Mouse (Mus musculus) forelimb bud, embryonic 11.5 days (tissue): ENCODE data around the gene Gm10401.
A peak's percentile ranks its signal among the peaks of the same experiment; 100 is the strongest.

Experiments used
- DNase-seq: peaks from one replicate; pipeline ENCODE4 v3.0.0-alpha.2; 2012; ENCODE audit warnings: low read depth, low spot score

The Gm10401 gene

DNA sequence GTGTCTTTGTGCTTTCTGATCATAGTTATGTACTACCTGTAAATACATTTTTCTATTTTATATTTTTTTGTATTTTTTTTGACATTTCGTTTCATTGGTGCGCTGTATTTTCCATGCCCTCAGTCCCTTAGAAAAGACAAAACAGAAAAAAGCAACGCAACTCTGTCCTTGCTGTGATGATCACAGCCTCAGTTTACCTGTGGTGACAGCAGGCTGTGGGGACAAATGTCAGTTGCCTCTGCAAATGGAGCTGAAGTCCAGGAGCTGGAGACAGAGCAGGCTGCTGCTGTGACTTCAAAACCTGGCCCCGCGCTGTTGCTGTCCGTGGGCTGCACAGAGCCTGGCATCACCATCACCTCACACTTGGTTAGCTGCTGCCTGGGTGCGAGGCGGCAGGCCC lies at the start of gene Gm10401:
Gene Gm10401, minus strand, starts transcription at position 101 of the 400 bp plus-strand sequence.
- no peak for DNase-seq

DNA sequence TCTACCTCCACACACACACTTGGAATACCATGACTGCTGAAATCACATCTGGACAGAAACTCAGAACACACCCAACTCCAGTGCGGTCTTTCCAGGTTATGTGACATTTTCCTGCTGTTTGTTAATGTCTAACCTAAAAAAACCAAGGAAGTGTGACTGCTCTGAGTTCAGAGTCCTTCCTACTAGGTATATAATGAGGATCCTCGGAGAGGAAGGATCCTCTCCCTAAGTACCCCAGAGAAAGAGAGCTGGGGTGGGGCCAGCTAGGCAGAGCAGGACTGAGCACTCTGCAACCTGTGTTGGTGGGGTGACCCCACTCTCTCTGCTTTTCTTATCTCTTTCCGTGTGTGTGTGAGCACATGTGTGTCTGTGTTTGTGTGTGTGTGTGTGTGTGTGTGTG lies 49.3 kb upstream of the Gm10401 start:
- DNase-seq, result no peak

DNA sequence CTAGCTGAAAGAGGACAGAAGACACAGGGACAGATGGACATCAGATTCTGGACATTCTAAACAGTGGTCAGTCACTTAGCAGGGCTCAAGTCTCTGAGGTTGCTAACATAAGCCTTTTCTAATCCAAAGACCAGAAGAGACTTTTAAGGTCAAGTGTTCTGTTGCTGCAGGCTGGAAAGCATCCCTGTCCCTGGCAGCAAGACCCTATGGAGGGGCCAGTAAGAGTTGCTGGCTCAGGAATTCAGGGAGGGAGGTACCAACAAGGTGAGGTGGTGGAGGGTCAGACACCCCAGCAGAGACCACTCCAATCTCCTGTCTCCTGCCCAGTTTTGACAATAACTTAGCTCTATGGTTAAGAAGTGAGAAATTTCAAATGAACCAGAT lies 48.6 kb upstream of the Gm10401 start:
- no peak for DNase-seq

DNA sequence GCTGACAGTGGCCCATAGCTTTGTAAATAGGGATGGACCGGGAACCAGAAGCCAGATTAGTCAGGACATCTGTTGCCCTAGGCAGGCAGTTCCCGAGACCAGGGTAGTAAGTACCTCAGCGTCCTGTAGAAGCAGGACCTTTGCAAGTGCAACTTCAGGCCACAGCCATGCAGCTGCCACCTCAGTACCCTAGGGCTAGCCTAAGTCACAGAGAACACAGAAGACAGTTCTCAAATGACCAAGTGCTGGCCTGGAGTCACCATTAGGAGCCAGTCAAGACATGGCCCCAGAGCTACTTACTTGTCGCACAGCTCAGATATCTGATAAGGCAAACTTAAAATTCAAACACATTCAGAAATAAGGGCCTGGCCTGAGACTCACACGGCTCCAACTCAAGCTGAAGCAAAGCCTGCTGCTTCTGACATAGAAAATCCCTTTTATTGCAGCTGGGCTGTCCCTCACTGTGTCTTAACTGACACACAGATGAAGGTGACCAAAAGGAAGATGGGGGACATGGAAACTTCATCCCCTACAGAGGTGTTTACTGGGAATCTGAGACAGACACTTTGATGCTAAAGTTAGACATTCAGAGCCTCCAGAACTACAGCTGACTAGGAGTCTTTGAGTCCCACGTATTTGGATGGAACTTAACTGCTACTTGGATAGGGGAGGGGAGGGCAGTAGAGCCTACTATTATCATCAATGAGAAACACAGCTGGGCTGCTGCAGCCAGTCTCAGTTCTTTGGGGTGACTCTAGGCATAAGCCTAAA lies 48.1 kb upstream of the Gm10401 start:
- DNase-seq, result no peak

DNA sequence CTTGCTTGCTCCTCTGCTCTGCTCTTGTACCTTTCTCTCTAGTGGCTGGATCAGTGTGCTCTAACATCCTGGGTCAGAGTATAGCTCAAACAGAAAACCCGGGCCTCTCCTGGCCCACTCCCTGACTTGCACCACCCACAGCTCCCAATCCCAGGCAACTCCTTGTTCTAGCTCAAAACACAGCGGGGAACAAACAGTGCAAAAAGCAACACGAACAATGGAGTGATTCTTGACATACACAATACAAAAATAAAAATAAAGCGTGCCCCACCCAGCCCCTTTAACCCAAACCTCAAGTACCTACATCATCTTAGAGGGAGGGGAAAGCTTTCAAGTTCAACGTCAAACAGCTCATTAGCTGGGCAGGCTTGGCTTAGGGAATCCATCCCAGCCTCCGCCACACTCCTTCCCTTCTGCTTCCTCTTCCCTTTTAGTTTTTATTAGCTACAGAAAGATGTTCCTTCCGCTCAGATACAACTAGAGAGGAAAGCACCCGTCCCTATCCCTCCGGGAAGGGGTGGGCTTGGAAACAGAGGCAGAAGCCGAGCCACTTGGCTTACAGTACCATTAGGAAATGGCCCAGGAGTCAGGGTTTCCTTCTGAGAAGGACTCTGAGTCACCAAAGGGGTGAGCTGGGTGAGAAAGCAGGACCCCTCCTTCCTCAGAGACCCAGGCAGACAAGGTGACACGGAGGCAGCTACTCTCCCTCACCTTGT lies 47.3 kb upstream of the Gm10401 start:
- DNase-seq, result no peak

DNA sequence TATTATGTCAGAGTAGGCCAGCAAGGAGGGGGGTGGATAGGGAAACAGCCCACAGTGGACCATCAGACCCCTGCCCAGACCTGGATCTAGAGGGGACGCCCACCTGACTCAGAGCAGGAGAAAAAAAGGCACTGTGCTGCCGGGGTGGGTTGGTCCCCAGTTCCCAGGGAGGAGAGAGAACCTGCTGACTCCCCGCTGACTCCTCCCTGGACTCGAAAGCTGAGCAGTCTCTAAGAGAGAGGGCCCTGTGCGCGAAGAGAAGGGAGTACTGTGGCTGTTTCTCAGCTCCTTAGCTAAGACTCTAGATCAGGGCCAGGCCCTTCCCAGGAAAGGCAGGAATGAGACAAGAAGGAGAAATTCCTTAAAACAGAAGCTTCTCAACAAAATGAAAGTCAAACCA lies 46.4 kb upstream of the Gm10401 start:
- DNase-seq, result no peak

DNA sequence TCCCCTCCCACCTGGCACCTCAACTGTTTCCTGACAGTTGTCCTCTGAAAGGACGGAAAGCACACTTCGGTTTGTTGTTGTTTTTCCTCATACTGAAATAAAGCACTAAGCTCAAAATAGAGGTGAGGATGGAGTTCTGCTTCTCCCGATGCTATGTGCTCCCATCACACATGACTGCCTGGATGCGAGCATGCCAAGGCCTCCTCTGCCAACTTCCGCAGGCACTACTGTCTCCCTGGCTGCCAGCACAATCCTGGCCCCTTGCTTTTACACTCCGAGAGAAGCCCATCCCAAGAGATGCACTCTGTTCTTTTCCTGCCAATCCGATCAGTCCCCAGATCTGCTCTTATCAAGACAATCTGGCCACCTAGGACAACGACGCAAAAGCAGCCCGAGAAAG lies 45.5 kb upstream of the Gm10401 start:
- DNase-seq, result no peak

DNA sequence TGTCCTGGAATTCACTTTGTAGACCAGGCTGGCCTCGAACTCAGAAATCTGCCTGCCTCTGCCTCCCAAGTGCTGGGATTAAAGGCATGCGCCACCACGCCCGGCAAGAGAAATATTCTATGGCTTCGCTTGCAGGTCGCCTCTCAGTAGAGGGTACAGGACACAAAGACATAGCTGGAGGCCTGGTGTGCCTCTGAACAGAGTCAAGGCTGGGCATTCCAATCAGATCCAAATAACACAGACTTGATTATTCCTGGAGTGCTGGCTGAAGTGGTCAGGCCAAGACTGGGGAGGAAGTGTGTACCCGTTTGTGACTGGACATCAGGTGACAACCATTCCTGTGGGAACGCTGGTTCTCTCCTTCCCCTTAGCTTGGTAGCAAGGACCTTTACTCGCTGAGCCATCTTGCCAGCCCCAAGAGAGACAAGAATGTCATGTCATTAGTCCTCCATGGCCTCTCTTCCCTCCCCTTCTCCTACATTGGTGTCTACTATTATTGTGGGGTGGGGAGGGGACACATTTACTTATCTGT lies 44.1 kb upstream of the Gm10401 start:
- no peak for DNase-seq

DNA sequence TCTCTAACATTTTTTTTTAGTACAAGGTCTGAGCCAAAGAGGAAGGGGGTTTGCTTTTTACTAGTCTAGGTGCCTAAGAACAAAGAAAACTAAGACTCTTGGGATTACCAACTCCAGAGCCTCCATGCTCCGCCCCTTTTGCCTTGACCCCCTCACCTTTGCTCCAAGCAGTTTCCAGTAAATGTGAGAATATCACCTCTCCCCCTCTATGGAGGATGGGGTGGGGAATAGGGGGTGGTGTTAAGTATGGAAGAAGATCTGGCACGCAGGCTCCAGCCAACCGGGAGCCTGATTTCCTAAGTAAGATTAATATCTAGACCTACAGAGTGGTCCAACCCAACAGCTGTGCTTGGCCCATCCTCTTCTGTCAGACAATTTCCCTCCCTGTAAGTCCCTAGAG lies 42.6 kb upstream of the Gm10401 start:
- no peak for DNase-seq

DNA sequence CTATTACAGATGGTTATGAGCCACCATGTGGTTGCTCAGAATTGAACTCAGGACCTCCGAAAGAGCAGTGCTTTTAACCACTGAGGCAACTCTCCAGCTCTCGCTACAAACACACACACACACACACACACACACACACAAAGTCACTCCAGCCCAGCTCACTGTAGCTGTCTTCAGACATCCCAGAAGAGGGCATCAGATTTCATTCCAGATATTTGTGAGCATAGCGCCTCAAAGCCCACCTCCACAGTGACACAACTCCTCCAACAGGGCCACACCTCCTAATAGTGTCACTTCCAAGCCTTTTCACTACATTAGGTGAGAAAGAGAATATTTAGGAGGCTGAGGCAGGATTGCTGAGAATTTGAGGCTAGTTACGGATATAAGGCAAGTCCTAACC lies 41.0 kb upstream of the Gm10401 start:
- DNase-seq, result no peak

DNA sequence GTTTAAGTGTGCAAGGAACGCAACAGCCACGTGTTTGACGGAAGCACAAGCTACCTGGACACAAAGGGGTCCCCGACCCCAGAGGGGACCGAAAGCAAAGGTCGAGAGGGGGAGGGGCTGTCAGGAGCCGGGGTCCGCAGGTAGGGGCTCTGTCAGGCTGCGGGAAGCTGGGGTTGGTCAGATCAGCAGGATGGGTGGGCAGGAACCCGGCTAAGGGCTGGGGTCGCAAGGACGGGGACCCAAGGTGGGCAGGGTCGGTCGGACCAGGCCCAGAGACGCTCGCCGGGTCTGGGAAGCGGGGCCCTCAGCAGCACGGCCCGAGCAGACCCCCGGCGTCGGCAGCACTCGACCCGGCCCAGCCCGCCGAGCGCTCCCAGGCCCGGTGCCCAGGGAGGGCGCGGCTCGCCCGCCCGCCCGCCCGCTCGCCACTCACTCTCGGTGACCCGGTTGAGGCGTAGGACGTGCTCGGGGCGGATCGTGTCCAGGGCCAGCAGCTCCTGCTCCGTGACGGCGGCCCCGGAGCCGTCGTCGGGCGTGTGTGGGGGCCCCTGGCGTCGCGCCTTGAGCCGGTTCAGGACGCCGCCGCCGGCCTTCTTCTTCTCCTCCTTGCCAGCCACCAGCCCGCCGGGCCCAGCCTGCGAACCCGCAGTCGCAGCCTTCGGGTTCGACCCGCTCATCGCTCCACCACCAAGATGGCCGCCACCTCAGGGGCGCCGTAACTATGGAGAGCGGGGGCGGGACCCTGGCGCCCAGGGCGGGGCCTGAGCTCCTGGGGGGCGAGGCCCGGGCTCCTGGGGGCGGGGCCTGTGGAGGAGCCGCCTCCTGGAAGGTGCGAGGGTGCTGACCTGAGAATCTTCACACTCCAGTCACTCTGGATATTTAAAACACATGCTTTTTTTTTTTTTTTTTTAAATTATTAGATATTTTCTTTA lies 36.4 kb upstream of the Gm10401 start, which contains the start of gene Unc119b:
Gene Unc119b, minus strand, starts transcription at position 742 of the 932 bp plus-strand sequence.
- DNase-seq, result peak; percentile 79

DNA sequence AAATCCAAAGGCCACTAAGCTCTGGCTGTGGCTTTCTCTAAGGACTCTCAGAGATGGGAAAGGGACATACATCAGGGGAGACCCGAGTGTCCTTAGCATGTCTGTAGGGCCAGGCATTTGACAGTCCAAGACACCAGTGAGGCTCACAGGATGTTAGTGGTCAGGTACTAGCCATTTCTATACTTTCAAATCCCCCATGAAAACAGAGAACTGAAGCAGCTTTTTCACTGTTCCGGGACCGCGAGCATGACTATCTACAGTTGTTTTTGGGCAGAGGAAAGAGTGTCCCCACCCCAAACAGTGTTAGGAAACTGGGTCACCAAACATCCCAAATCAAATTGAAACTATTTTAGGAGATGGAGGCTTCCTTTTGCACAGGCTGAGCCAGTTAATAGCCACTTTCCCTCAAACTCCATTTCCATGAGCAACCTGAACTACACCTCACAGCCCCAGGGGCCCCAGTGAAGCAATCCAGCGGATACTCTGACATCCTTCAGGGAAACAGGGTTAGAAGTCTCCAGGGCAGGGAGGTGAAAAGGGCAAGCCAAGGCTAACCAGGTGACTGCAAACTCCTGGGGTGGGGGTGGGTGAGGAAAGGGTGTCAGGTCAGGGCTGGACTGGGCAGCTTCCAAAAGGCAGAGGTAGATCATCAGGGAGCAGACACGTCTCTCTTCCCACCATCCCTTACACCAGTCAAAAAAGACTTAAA lies 35.4 kb upstream of the Gm10401 start:
- DNase-seq, result no peak

DNA sequence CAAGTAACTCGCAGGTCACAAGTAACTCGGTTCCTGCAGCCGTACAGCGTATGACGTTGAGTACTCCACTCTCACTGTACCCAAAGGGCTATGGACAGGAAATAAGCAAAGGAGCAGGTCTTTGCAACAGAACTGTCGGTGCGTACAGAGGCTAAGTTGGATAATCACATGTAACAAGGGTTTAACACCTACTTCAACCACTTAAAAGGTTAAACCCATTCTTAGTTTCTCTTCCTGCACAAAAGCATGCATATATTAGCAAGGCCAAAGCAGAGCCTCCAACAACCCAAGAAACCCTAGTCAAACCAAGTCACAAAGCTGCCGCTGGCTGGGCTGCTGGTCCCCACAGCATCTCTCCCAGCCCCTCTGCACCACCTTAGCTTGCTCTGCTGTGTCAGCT lies 34.4 kb upstream of the Gm10401 start:
- DNase-seq, result no peak

DNA sequence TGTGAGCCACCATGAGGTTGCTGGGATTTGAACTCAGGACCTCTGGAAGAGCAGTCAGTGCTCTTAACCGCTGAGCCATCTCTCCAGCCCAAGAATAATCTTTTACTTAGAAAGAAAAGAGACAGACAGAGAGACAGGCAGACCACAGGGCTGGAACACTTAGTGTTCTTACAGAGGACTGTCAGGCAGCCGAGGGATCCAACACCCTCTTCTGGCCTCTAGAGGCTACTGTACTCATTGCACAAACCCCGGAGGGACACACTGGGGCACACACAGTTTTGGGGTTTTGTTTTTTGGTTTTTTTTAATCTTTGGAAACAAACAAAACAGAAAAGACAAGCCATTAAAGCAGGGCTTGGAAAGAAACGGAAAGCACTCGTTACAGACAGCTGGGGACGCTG lies 31.2 kb upstream of the Gm10401 start:
- DNase-seq, result no peak

DNA sequence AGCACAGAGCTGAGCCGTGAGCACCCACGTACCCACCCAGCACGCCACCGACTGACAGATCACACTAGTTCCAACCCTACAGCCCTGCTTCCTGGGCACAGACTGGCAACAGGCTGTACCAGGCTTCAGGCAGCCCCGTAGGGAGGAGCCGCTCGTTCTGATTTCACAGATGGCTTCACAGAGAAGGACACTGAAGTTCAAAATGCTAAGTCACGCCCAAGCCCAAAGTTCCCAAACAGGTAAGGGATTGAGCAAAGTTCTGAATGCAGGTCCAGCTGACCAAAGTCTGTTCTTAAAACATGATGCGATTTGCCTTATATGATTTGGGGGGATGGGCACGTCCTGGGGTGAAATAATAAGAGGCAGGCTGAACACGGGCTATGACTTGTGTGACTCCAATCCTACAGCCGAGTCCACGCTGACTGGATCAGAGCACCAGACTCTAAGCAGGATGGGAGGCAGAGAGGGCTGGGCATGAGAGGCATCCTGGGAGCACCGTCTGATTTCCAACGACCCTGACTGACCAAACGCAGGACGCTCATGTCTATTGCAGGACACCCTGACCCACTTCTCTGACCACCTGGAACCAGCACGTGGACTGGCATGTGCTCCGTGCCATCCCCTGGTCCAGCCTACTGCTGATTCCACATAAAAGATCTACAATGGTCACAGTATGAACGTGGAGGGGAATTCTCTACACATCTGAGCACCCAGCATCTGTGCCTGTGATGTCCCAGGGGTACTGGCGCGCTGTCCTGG lies 29.5 kb upstream of the Gm10401 start:
- no peak for DNase-seq

DNA sequence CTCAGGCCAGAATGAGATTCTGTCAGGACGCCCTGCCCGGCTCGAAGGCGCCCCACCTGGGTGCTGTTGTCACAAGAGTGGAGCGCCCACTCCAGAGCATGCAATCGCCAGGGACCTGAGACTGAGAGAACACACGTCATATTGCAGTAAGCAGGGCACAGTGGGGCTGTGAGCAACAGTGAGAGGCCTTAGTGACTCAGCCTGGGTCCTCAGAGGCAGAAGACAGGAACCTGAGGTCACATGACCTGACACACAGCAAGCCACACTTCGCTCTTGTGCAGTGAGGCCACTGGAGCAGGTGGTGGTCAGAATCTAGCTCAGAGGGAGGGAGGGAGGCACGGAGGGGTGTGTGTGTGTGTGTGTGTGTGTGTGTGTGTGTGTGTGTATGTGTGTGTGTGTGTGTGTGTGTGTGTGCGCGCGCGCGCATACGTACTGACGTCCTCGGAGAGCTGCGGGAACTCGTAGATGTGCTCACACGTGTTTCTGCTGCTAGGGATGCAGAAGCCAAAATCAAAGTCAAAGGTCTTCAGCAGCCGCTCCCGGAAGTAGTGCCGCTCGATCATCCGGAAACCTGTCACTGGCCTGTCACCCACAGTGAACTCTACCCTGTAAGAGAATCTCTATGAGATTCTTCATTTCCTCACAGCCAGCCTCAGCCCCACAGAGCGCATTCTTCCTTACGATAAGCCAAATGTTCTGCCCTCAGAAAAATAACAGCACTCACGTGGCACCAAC lies 28.6 kb upstream of the Gm10401 start:
- no peak for DNase-seq

DNA sequence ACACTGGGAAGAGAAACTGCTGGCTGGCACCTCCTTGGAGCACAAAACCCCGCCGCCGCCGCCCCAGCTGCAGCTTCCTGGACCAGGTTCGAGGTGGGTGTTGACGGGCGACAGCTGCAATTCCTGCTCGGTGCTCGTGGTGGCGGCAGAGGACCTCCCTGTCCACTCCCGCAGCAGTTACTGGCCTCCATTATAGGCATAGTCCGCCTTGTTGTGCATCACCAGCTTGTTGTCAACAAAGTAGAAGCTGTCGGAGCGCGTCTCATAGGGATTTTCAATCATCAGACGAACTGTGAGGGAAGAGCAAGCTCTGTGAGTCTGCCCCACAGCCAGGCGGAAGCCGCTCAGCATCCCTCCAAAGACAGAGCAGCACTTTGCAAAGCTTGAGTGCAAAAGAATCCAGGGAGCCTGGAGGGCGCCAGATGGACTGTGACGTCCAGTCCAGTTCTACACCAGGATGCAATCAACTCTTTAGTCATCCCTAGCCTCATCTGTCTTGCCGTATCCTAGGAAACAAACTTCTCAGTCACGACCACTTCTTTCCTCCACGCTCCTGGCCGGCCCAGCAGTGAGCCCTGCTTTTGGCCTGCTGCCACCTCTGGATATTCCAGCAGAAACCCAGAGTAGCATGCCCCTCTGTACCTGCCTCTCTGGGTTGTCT lies 27.2 kb upstream of the Gm10401 start:
- peak; percentile 66 for DNase-seq

DNA sequence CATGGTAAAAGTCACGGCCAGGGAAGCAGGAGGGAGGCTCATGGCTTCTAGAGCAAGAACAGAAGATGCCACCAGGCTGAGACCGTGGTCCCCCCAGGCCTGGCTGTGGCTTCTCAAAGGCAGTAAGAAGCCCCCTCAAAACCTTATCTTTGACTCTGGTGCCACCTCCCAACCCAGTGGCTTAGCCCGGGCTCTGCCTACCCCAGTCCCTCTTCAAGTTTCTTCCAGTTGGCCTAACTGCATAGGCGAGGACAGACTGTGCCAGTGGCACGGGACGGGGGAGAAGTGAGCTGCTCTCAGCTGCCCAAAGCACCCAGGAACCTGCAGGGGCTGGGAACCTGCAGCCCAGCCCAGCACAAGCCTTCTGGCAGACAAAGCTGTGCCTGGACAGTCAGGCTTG lies 26.6 kb upstream of the Gm10401 start:
- DNase-seq, result no peak

DNA sequence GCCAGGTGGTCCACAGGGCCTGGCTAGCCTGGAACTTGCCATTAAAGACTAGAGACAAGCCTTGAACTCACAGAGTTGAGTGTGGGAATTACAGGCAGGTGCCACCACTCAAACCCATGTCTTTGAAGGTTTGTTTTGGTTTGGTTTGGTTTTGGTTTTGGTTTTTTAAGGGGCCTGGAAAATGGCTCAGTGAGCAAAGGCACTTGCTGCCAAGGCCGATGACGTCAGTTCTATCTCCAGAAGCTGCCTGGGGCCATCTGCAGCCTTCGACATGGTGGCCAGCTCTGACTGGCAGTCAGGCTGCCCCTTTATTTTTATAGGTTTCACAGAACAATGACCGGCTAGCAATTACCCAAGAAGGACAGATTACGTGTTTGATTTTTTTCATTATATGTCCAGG lies 22.9 kb upstream of the Gm10401 start:
- no peak for DNase-seq
